Mouse (Mus musculus): ENCODE measurements at regions not wholly inside any gene's neighbourhood (a gene's known extent, or its start where the extent isn't known, plus 50 kb on each side); places are given as distances from the start of the nearest gene placed in this dataset.

- DNase-seq (ENCODE audit: low spot score in 2 of 2) = no peak
Measured at GRCm38 (mm10) chr2:92752156-92752555, 152.6 kb downstream of the Chst1 start.

- DNase-seq (ENCODE audit: low spot score in 2 of 2) = no peak
Measured at GRCm38 (mm10) chr2:92752794-92753193, 153.3 kb downstream of the Chst1 start.

GRCm38 (mm10) chr2:92754505-92755280 is 155.2 kb downstream of the Chst1 start:
- no peak for DNase-seq (ENCODE audit: low spot score in 2 of 2)

- no peak for DNase-seq (ENCODE audit: low spot score in 2 of 2)
Measured at GRCm38 (mm10) chr2:92756491-92756890, 157.0 kb downstream of the Chst1 start.

GRCm38 (mm10) chr2:92758775-92759174 is 156.1 kb upstream of the Syt13 start:
- DNase-seq (ENCODE audit: low spot score in 2 of 2) = no peak

- DNase-seq (ENCODE audit: low spot score in 2 of 2) = no peak
Measured at GRCm38 (mm10) chr2:92763881-92764635, 150.8 kb upstream of the Syt13 start.

GRCm38 (mm10) chr2:92767476-92768005 is 147.4 kb upstream of the Syt13 start:
- no peak for DNase-seq (ENCODE audit: low spot score in 2 of 2)

GRCm38 (mm10) chr2:92768088-92768487 is 146.8 kb upstream of the Syt13 start:
- no peak for DNase-seq (ENCODE audit: low spot score in 2 of 2)

GRCm38 (mm10) chr2:92769061-92769460 is 145.8 kb upstream of the Syt13 start:
- DNase-seq (ENCODE audit: low spot score in 2 of 2) = no peak

GRCm38 (mm10) chr2:92770098-92770497 is 144.8 kb upstream of the Syt13 start:
- DNase-seq (ENCODE audit: low spot score in 2 of 2) = no peak

GRCm38 (mm10) chr2:92772623-92773022 is 142.3 kb upstream of the Syt13 start:
- DNase-seq (ENCODE audit: low spot score in 2 of 2) = no peak

GRCm38 (mm10) chr2:92776497-92776896 is 138.4 kb upstream of the Syt13 start:
- DNase-seq (ENCODE audit: low spot score in 2 of 2) = no peak

GRCm38 (mm10) chr2:92779101-92779500 is 135.8 kb upstream of the Syt13 start:
- no peak for DNase-seq (ENCODE audit: low spot score in 2 of 2)

- no peak for DNase-seq (ENCODE audit: low spot score in 2 of 2)
Measured at GRCm38 (mm10) chr2:92780021-92780420, 134.9 kb upstream of the Syt13 start.

- no peak for DNase-seq (ENCODE audit: low spot score in 2 of 2)
Measured at GRCm38 (mm10) chr2:92781451-92781850, 133.4 kb upstream of the Syt13 start.

- DNase-seq (ENCODE audit: low spot score in 2 of 2) = no peak
Measured at GRCm38 (mm10) chr2:92782621-92783020, 132.3 kb upstream of the Syt13 start.

GRCm38 (mm10) chr2:92784916-92785315 is 130.0 kb upstream of the Syt13 start:
- no peak for DNase-seq (ENCODE audit: low spot score in 2 of 2)

- no peak for DNase-seq (ENCODE audit: low spot score in 2 of 2)
Measured at GRCm38 (mm10) chr2:92787925-92788410, 126.9 kb upstream of the Syt13 start.

- DNase-seq (ENCODE audit: low spot score in 2 of 2) = no peak
Measured at GRCm38 (mm10) chr2:92788875-92789274, 126.0 kb upstream of the Syt13 start.

GRCm38 (mm10) chr2:92790374-92790773 is 124.5 kb upstream of the Syt13 start:
- DNase-seq (ENCODE audit: low spot score in 2 of 2) = no peak

- DNase-seq (ENCODE audit: low spot score in 2 of 2) = no peak
Measured at GRCm38 (mm10) chr2:92799770-92800169, 115.1 kb upstream of the Syt13 start.

GRCm38 (mm10) chr2:92800667-92801066 is 114.2 kb upstream of the Syt13 start:
- no peak for DNase-seq (ENCODE audit: low spot score in 2 of 2)

- no peak for DNase-seq (ENCODE audit: low spot score in 2 of 2)
Measured at GRCm38 (mm10) chr2:92804916-92805315, 110.0 kb upstream of the Syt13 start.
